In the genomic region with DNA sequence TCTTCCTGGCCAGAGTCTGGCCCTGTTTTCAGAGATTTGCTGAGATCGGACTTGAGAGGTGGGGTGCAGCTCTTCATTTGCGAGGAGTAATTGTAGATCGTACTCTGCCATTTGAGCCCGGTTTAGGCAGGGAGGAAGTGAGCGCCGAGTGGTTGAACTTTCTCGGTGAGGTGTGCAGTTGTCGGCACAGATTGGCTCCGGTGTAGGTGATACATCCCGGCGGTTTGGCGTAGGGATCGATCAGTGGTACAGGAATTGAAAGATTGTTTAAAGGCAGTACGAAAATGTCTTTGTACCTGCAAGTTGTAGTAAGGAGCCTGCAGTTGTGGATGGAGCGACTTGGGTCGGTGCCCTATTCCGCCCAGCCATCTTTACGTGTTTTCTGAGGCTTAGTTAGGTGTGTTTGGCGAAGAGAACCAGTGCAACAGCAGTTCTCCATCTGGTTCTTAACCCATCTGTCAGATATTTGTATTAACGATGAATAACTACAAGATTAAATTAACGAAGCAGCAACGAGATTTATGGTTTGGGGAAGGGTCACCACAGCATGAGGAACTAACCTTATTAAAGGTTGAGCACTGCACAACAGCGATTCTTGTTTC, we compare ENCODE assay signal across 9 mouse cellular contexts. TPM values are rescaled to one million over a fixed set of nuclear protein-coding genes. Genes with fewer than 3 reads are reported as not detected.
DNase-seq lines count a peak whose midpoint lies in the region; ATAC-seq and TF ChIP-seq lines count a peak whose summit lies in the region.
"Had no signal": no experiment of that assay in that cellular context is flagged by ENCODE, and none has a peak within 500 bp of the region (broad histone marks: within the 10 kb centered on the region; RNA-seq: fewer than 3 reads in every experiment).

No protein-coding gene starts in this region.

- no peak for DNase-seq in heart, embryonic 10.5 days (ENCODE audit: low spot score)
- no peak for DNase-seq in heart, adult 9 months (ENCODE audit: low spot score in 2 of 2)
- DNase-seq in testis, postnatal 14 days (ENCODE audit: low spot score) = no peak
- DNase-seq in hindbrain, embryonic 11.5 days (ENCODE audit: low spot score) = no peak
- DNase-seq in adrenal gland, postnatal 10 days = no peak
- DNase-seq in ovary, postnatal 36 days (ENCODE audit: low spot score) = no peak

- H3K4me2 ChIP-seq in hindbrain, embryonic 11.5 days (replicated peaks; ENCODE audit: low read depth, low read length) = peak overlapping the region; percentile 47

- no peaks in the 10 kb centered on the region for H3K27me3 ChIP-seq in heart, embryonic 10.5 days (ENCODE audit: insufficient read depth, poor library complexity, severe bottlenecking)
- H3K27me3 ChIP-seq in testis, adult 2 months (ENCODE audit: control insufficient read depth, insufficient read depth, low read length) = no peaks in the 10 kb centered on the region
- H3K27me3 ChIP-seq in hindbrain, embryonic 11.5 days (ENCODE audit: control insufficient read depth, insufficient read depth, low read length) = no peaks in the 10 kb centered on the region
- H3K27me3 ChIP-seq: Patski had no signal

- TF ChIP-seq POLR2A in testis, adult 2 months (IDR thresholded peaks at IDR 0.05; ENCODE audit: control insufficient read depth, low read depth, low read length) = no peak

- under 1% methylated on average over 23 of the region's 23 CpGs for whole genome bisulfite sequencing in heart, embryonic 10.5 days
- under 1% methylated on average over 23 of the region's 23 CpGs for whole genome bisulfite sequencing in hindbrain, embryonic 11.5 days

- peak overlapping the region; percentile 95 for H3K27ac ChIP-seq in heart, embryonic 10.5 days
- peak overlapping the region; percentile 82 for H3K27ac ChIP-seq in testis, adult 2 months (ENCODE audit: control insufficient read depth, insufficient read depth, low read depth, low read length)
- peak overlapping the region; percentile 82 for H3K27ac ChIP-seq in hindbrain, embryonic 11.5 days (ENCODE audit: low read depth, low read length)

- no peaks in the 10 kb centered on the region for H3K9me3 ChIP-seq in heart, embryonic 10.5 days
- no peaks in the 10 kb centered on the region for H3K9me3 ChIP-seq in hindbrain, embryonic 11.5 days (ENCODE audit: control insufficient read depth, low read length)

- H3K4me1 ChIP-seq in heart, embryonic 10.5 days = peaks cover 4% of the 10 kb centered on the region; the same call in 1 of the 2 replicates
- no peaks in the 10 kb centered on the region for H3K4me1 ChIP-seq in testis, adult 2 months (ENCODE audit: control insufficient read depth, insufficient read depth, low read length)
- H3K4me1 ChIP-seq in hindbrain, embryonic 11.5 days (replicated peaks; ENCODE audit: control insufficient read depth, insufficient read depth, low read length) = no peaks in the 10 kb centered on the region

- ATAC-seq in hindbrain, embryonic 11.5 days (ENCODE audit: low FRiP score) = no peak; the same call in 1 of the 2 replicates
- peak; percentile 40 for ATAC-seq in megakaryocyte-erythroid progenitor cell, adult 5-6 weeks (replicated peaks; ENCODE audit: low FRiP score, low TSS enrichment, poor library complexity, severe bottlenecking)

- peaks cover 40% of the 10 kb centered on the region for H3K36me3 ChIP-seq in heart, embryonic 10.5 days
- peaks cover 1% of the 10 kb centered on the region; the same call in 1 of the 2 replicates for H3K36me3 ChIP-seq in testis, adult 2 months (ENCODE audit: control insufficient read depth, insufficient read depth, low read length)
- no peaks in the 10 kb centered on the region for H3K36me3 ChIP-seq in hindbrain, embryonic 11.5 days (ENCODE audit: control insufficient read depth, insufficient read depth, low read length)

- peak overlapping the region; percentile 87 for H3K4me3 ChIP-seq in heart, embryonic 10.5 days
- H3K4me3 ChIP-seq in testis, adult 2 months (ENCODE audit: control insufficient read depth, low read depth, low read length) = peak overlapping the region; percentile 94
- H3K4me3 ChIP-seq in hindbrain, embryonic 11.5 days (ENCODE audit: low read depth, low read length) = peak overlapping the region; percentile 64

- H3K9ac ChIP-seq in hindbrain, embryonic 11.5 days (ENCODE audit: low read depth, low read length) = peak overlapping the region; percentile 88

- no peak for TF ChIP-seq CTCF in testis, adult 2 months (IDR thresholded peaks at IDR 0.05; ENCODE audit: control insufficient read depth, insufficient read depth, insufficient replicate concordance, low read depth, low read length)

RNA-seq across cellular contexts. Expression of a gene that starts 0.8 kb away (rescaled TPM):
- polyA plus RNA-seq in heart, embryonic 10.5 days (2016; fragmentation: Nextera tagmentation; extraction: Ambion mirVana) = 61.9 and 78.8 TPM in 2 replicates
- 20.7 and 20.9 TPM in 2 replicates for polyA plus RNA-seq in testis, adult 2 months (2012; rRNA removed)
- polyA plus RNA-seq in hindbrain, embryonic 11.5 days (2014; fragmentation: Nextera tagmentation; extraction: Ambion mirVana) = 79.5 and 83.0 TPM in 2 replicates
- total RNA-seq in megakaryocyte-erythroid progenitor cell, adult 5-6 weeks (2014; fragmentation: Nextera tagmentation) = 494 and 673 TPM in 2 replicates
- 307 and 371 TPM in 2 replicates for total RNA-seq in megakaryocyte-erythroid progenitor cell, adult 5-6 weeks (2017)
- 10 to 100 TPM; 69.0 to 79.1 TPM for total RNA-seq in adrenal gland, postnatal 10 days (2021)

RNA-seq across cellular contexts. Expression of a gene that starts 26.2 kb away (rescaled TPM):
- 43.3 and 53.9 TPM in 2 replicates for polyA plus RNA-seq in heart, embryonic 10.5 days (2016; fragmentation: Nextera tagmentation; extraction: Ambion mirVana)
- polyA plus RNA-seq in testis, adult 2 months (2012; rRNA removed) = 11.3 and 15.1 TPM in 2 replicates
- polyA plus RNA-seq in hindbrain, embryonic 11.5 days (2014; fragmentation: Nextera tagmentation; extraction: Ambion mirVana) = 48.5 and 59.5 TPM in 2 replicates
- total RNA-seq in megakaryocyte-erythroid progenitor cell, adult 5-6 weeks (2014; fragmentation: Nextera tagmentation) = 24.7 and 26.1 TPM in 2 replicates
- total RNA-seq in megakaryocyte-erythroid progenitor cell, adult 5-6 weeks (2017) = 14.4 and 20.7 TPM in 2 replicates
- total RNA-seq in adrenal gland, postnatal 10 days (2021) = 10 to 100 TPM; 54.0 to 58.4 TPM
